Mouse (Mus musculus) limb, embryonic 11.5 days (tissue): ENCODE data around the gene Ccdc188. TPM values are rescaled to one million over a fixed set of nuclear protein-coding genes. Genes with fewer than 3 reads are reported as not detected.
A peak's percentile ranks its signal among the peaks of the same experiment; 100 is the strongest.

Experiments used
- ATAC-seq: fragments of 200-750 bp; cut with Nextera tagmentation; 2 replicates; pipeline ENCODE4 v1.8.0; 2017; ENCODE audit warnings: low read depth; ENCODE audit not compliant: insufficient number of reproducible peaks, low FRiP score, low TSS enrichment
- DNase-seq: peaks from one replicate; pipeline ENCODE4 v3.0.0-alpha.2; 2015; ENCODE audit warnings: low spot score
- H3K27ac ChIP-seq: fragments of 300-500 bp; sonication (generic); replicated peaks from 2 replicates; pipeline ENCODE4 v1.5.1; 2014; ENCODE audit warnings: low read depth, mild to moderate bottlenecking, low read length
- H3K27me3 ChIP-seq: fragments of 300-500 bp; sonication (generic); 2 replicates; pipeline ENCODE4 v1.6.1; 2014; ENCODE audit warnings: mild to moderate bottlenecking, low read length, mixed read lengths; ENCODE audit not compliant: control insufficient read depth, insufficient read depth
- H3K36me3 ChIP-seq: fragments of 300-500 bp; sonication (generic); 2 replicates; pipeline ENCODE4 v1.6.1; 2014; ENCODE audit warnings: mild to moderate bottlenecking, low read length, moderate library complexity, mixed read lengths; ENCODE audit not compliant: control insufficient read depth, insufficient read depth
- H3K4me1 ChIP-seq: fragments of 300-500 bp; sonication (generic); 2 replicates; pipeline ENCODE4 v1.6.1; 2014; ENCODE audit warnings: low read length, mixed read lengths; ENCODE audit not compliant: control insufficient read depth, insufficient read depth
- H3K4me2 ChIP-seq: fragments of 300-500 bp; sonication (generic); 2 replicates; pipeline ENCODE4 v1.6.1; 2014; ENCODE audit warnings: low read depth, mild to moderate bottlenecking, moderate library complexity; ENCODE audit not compliant: severe bottlenecking
- H3K4me3 ChIP-seq: fragments of 300-500 bp; sonication (generic); 2 replicates; pipeline ENCODE4 v1.5.1; 2014; ENCODE audit warnings: low read depth, low read length
- H3K9ac ChIP-seq: fragments of 300-500 bp; sonication (generic); 2 replicates; pipeline ENCODE4 v1.6.1; 2014; ENCODE audit warnings: mild to moderate bottlenecking, low read length
- H3K9me3 ChIP-seq: fragments of 300-500 bp; sonication (generic); 2 replicates; pipeline ENCODE4 v1.6.1; 2016; ENCODE audit warnings: low read length; ENCODE audit not compliant: control insufficient read depth
- WGBS: fragments of 180-500 bp; shearing (Covaris S2); extraction: QIAGEN DNeasy Blood & Tissue Kit; methylation state at CpG from one replicate; pipeline ENCODE4 v1.1.7; 2014; 5-methylcytosine and 5-hydroxymethylcytosine counted together
- polyA plus RNA-seq: library from polyadenylated mRNA; unstranded; fragments of >200 nt; fragmentation: Nextera tagmentation; extraction: Ambion mirVana; gene quantifications from 2 replicates; pipeline ENCODE4 v1.2.1, GENCODE M21; 2014

The Ccdc188 gene
- polyA plus RNA-seq = not detected in 2 replicates

DNA sequence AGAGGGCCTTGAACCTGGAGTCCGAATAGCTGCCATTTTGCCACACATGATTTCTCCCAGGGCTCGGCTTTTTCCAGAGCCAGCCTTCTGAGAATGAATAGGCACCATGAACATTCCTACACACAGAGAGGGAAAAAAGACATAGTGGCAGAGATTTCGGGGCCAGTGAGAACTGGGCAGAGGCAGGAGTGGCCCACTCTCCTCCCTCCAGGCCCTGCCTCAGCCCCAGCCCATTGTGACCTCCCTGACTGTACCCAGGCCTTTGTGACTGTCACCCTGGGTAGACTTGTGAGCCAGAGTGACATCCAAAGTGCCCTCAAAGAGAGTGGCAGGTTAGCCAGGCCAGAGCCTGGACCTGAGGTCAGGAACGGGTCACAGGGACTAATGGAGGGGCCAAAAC is at the start of gene Ccdc188:
Gene Ccdc188 (plus strand): TSS at position 301 of the 400 bp plus-strand sequence.
- H3K9ac ChIP-seq = no peak within 1 kb of the TSS
- peaks cover 21% of the 10 kb centered on the region for H3K4me1 ChIP-seq
- no peak for DNase-seq
- no peaks in the 10 kb centered on the region for H3K9me3 ChIP-seq
- no peak within 1 kb of the TSS for H3K4me2 ChIP-seq
- WGBS = 85% methylated on average over 4 of the region's 4 CpGs
- ATAC-seq = no peak
- H3K27me3 ChIP-seq = no peaks in the 10 kb centered on the region
- H3K27ac ChIP-seq = no peak within 1 kb of the TSS
- no peak within 1 kb of the TSS for H3K4me3 ChIP-seq
- H3K36me3 ChIP-seq = peaks cover 4% of the 10 kb centered on the region

- Histone ChIP-seq H3K4me1 (no peaks in the 10 kb centered on the region), H3K4me3 (no peak overlapping the region), H3K27ac (no peak overlapping the region), H3K27me3 (no peaks in the 10 kb centered on the region), H3K4me2 (no peak overlapping the region), H3K9ac (no peak overlapping the region), H3K36me3 (no peaks in the 10 kb centered on the region), H3K9me3 (no peaks in the 10 kb centered on the region)
- no peak for DNase-seq
- 85% methylated on average over 5 of the region's 5 CpGs for WGBS
- ATAC-seq = no peak
Measured at GRCm38 (mm10) chr16:18169156-18169555, 48.5 kb upstream of the Ccdc188 start.

DNA sequence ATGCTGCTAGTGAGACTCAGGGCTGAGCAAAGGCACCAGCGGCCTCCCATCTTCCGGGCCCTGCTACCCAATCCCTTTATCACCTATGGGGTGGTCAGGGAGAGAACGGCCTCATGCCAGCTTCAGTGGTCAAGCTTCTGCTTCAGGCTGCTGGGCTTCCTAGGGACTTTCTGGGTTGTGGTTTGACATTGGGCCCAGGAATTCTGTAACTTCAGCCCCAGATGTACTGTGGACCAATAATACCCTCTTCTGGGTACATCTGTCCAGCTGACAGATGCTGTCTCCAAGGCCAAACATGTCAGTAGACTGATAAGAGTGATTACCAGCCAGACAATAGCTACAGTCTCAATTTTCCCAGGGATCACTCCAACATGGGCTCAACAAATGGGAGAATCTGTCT is 47.9 kb upstream of the Ccdc188 start:
- WGBS = 94% methylated on average over 3 of the region's 3 CpGs
- H3K27me3 ChIP-seq = no peaks in the 10 kb centered on the region
- H3K4me2 ChIP-seq = no peak overlapping the region
- no peak for DNase-seq
- H3K9me3 ChIP-seq = no peaks in the 10 kb centered on the region
- H3K4me1 ChIP-seq = no peaks in the 10 kb centered on the region
- no peak overlapping the region for H3K9ac ChIP-seq
- ATAC-seq = no peak
- no peaks in the 10 kb centered on the region for H3K36me3 ChIP-seq
- H3K4me3 ChIP-seq = no peak overlapping the region
- no peak overlapping the region for H3K27ac ChIP-seq

DNA sequence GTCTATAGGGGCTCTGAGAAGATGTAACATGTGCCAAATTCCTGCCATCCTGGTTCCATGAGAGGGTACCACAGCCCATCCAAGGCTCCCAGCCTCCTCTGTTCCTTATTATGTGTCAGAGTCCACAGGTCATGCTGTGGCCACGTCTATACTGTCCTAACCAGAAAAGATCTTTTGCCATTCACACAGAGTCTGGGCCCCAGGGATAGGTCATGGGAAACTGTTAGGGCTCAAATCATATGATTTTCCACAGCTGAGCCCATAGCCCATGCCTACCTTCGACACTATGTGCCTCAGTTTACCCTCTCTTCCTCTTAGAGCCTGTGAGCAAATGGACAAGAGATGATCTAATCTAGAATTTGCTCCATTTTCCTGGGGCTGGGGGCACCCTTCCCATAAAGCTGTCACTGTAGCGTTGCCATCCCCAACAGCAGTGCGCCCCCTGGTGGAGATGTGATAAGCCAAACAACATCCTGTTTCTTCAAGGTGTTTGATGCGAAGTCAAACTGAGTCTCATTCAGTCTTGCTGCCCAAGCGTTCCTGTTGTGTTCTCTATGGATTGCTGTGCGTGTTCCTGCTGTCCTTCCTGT is 45.3 kb upstream of the Ccdc188 start:
- WGBS = 13% methylated on average over 7 of the region's 7 CpGs
- no peak overlapping the region for H3K9ac ChIP-seq
- DNase-seq = peak; percentile 85
- H3K27me3 ChIP-seq = no peaks in the 10 kb centered on the region
- H3K4me2 ChIP-seq = no peak overlapping the region
- ATAC-seq = no peak
- no peak overlapping the region for H3K27ac ChIP-seq
- no peaks in the 10 kb centered on the region for H3K9me3 ChIP-seq
- H3K4me3 ChIP-seq = no peak overlapping the region
- no peaks in the 10 kb centered on the region for H3K36me3 ChIP-seq
- peaks cover 11% of the 10 kb centered on the region for H3K4me1 ChIP-seq

DNA sequence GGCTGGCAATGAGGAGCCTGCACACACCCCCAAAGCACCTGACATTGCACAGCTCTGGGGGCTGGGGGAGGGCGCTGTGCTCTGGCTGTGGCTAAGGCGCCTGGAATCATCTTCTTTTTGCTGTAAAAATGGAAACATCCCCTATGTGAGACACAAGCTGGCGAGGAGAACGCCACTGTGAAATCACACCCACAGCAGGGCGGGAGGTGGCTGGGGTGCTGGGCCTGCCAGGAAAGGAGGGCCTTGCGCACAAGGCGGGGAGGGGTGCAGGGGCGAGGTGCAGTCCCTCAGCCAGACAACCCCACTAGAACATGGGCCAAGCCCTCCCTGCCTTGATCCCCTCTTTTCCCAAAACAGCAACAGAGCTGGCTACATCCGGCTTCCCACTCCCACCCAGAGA is 44.4 kb upstream of the Ccdc188 start:
- H3K36me3 ChIP-seq = no peaks in the 10 kb centered on the region
- WGBS = 78% methylated on average over 9 of the region's 9 CpGs
- DNase-seq (no peak), ATAC-seq (no peak)
- no peaks in the 10 kb centered on the region for H3K27me3 ChIP-seq
- H3K4me2 ChIP-seq = no peak overlapping the region
- no peak overlapping the region for H3K4me3 ChIP-seq
- H3K27ac ChIP-seq = no peak overlapping the region
- H3K9ac ChIP-seq = no peak overlapping the region
- H3K4me1 ChIP-seq = peaks cover 11% of the 10 kb centered on the region
- no peaks in the 10 kb centered on the region for H3K9me3 ChIP-seq

GRCm38 (mm10) chr16:18173788-18174187 is 43.9 kb upstream of the Ccdc188 start:
- H3K4me3 ChIP-seq = no peak overlapping the region
- H3K9me3 ChIP-seq = no peaks in the 10 kb centered on the region
- no peak overlapping the region for H3K4me2 ChIP-seq
- no peaks in the 10 kb centered on the region for H3K27me3 ChIP-seq
- H3K36me3 ChIP-seq = no peaks in the 10 kb centered on the region
- H3K27ac ChIP-seq = no peak overlapping the region
- no peak overlapping the region for H3K9ac ChIP-seq
- peaks cover 11% of the 10 kb centered on the region for H3K4me1 ChIP-seq
- ATAC-seq (no peak), DNase-seq (no peak)
- WGBS = 78% methylated on average over 11 of the region's 11 CpGs

DNA sequence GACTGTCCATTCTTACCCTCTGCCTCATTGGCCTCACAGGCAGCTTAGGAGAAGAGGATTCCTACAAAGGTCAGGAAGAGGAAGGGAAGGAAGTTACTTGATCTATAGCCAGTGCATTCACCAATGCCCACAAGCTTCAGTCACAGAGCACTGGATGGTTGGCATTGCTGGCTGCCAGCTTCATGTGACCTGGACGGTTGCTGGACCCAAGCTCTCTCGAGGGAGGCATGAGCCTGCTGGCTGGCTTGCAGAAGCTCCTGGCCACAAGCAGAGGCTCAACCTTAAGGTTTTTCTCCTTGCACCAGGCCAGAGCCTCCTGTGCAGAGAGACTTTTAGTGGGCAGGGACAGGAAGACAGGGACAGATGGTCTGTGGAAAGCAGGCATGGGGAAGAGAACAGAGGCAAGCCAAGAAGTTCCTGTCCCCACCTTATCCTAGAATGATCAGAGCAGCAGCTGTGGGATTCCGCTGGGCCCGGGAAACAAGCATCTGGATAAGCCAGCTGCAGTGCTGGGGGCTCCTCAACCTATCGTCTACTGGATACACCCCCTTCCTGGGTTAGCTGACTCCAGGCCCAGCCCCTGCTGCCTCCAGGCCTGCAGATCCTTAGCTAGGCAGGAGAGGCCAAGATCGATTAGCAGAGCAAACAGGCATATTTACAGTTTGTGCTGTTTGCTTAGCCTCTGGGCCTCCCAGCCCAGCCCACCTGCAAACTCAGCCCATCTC is 41.7 kb upstream of the Ccdc188 start:
- H3K4me1 ChIP-seq = peaks cover 21% of the 10 kb centered on the region
- H3K27me3 ChIP-seq = no peaks in the 10 kb centered on the region
- peak overlapping the region; percentile 56; the same call in 1 of the 2 replicates for H3K27ac ChIP-seq
- no peaks in the 10 kb centered on the region for H3K36me3 ChIP-seq
- 32% methylated on average over 6 of the region's 6 CpGs for WGBS
- H3K9me3 ChIP-seq = no peaks in the 10 kb centered on the region
- peak overlapping the region; percentile 22; the same call in 1 of the 2 replicates for H3K9ac ChIP-seq
- no peak overlapping the region for H3K4me3 ChIP-seq
- no peak overlapping the region for H3K4me2 ChIP-seq
- ATAC-seq = peak; percentile 42; the same call in 1 of the 2 replicates
- DNase-seq = no peak

- Histone ChIP-seq H3K27ac (0 out of 2 replicates have a peak overlapping the region, but pooled peaks have one; percentile 56), H3K27me3 (no peaks in the 10 kb centered on the region), H3K9ac (no peak overlapping the region; the same call in 1 of the 2 replicates), H3K36me3 (no peaks in the 10 kb centered on the region), H3K4me3 (no peak overlapping the region), H3K4me1 (peaks cover 29% of the 10 kb centered on the region), H3K4me2 (no peak overlapping the region), H3K9me3 (no peaks in the 10 kb centered on the region)
- DNase-seq (no peak), ATAC-seq (no peak)
- WGBS = 86% methylated on average over 4 of the region's 4 CpGs
Measured at GRCm38 (mm10) chr16:18176758-18177157, 40.9 kb upstream of the Ccdc188 start.
